Mouse (Mus musculus) adrenal gland, adult (tissue): ENCODE measurements around the gene Gm11042.

Experiments
- DNase-seq, 2 experiments: peaks; one replicate each; pipeline ENCODE4 v3.0.0; 2022 to 2023; ENCODE audit warnings: low spot score in 1 of 2; ENCODE audit not compliant: inconsistent age in 2 of 2

Gene Gm11042

GRCm38 (mm10) chr12:74284685-74285054 lies 31.5 kb downstream of the Gm11042 start:
- no peak for DNase-seq

GRCm38 (mm10) chr12:74284020-74284684 lies 32.0 kb downstream of the Gm11042 start:
- peak; percentile 68 to 74 for DNase-seq

- no peak for DNase-seq
Observed at GRCm38 (mm10) chr12:74282846-74283245, 33.3 kb downstream of the Gm11042 start.

- DNase-seq = no peak
Observed at GRCm38 (mm10) chr12:74281403-74281802, 34.8 kb downstream of the Gm11042 start.

DNA sequence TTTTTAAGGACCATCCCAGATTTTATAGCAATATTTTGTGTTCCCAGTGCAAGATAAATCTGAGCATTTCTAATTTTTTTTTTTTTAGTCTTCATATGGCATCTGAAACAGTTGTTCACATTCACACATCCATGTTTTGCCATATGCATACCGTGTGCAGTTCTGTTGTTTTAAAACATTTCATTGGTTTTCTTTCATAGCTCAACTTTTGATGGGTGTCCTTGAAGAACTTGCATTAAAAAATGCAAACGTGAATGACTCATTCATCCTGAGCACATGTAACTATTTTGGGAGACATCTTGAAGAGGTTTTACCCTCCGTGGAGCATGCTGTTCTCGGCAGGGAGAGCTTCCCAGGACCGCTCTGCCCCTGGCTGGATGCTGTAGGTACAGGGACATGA lies 38.9 kb downstream of the Gm11042 start:
- no peak for DNase-seq

- no peak for DNase-seq
Observed at GRCm38 (mm10) chr12:74272545-74272944, 43.6 kb downstream of the Gm11042 start.

DNA sequence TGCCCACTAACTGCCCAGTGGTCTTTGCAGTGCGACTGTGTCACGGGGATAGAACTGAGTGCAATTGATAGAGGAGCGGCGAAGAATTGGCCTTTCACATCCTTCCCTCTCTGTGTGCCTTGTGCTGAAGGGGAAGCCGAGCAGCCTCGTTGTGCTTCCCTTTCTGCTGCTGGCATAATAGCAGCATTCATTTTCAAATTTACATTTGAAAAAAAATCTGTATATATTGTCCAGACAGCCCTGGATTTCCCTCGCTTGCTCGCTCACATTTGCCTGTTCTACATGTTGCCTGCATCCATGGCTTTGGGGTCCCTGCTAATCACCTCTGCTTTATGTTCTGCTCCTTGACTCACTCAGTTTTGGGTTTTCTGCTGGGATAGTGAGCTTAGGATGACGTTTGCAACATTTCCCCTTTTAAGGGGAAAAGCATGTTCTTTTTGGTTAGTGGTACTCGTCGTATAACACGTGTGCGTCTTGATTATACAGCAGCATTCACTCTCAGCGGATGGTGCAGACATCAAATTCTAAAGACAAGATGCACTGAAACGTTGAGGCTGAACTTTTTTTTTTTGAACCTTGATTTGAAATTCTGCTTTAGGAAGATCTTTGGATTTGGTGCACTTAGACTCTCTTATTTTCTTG lies 47.4 kb downstream of the Gm11042 start:
- no peak for DNase-seq

DNA sequence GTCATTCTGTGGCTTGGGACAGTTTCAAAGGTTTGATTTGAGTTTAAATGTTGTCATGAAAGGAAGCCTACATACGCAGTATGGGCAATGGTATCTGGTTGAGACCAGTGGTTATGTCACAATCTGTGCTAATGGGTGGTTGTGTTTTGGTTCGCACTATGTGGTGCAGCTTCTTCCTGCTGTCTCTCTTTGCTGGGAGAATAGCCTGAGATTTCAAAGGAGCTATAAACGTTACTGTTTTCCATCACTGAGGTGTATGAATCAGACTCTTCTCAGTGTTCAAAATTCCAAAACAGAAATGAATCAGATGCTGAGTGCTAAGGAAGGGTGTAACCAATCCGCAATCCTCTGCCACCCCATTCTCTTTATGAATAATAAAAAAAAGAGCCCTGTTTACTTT lies 49.1 kb downstream of the Gm11042 start:
- DNase-seq = no peak
